Mouse (Mus musculus): ENCODE results near the gene Nkpd1.

Nkpd1 gene

GRCm38 (mm10) chr7:19547344-19547969, 29.8 kb downstream of the Nkpd1 start:
- no peak for DNase-seq

DNA sequence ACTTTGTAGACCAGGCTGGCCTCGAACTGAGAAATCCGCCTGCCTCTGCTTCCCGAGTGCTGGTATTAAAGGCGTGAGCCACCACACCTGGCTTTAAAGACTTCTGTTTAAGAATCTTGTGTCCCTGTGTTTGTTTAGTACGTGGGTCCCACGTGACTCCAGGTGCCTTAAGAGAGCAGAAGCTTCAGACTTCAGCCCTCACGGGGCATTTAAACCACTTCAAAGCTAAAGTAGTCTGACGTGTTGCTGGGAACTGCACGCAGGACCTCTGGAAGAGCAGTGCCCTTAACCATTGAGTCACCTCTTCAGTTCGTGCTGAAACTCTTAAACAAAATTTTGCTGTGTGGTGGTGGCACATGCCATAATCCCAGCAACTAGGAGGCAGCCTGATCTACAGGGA, 31.8 kb downstream of the Nkpd1 start:
- DNase-seq = no peak

GRCm38 (mm10) chr7:19551634-19552033, 34.0 kb downstream of the Nkpd1 start:
- DNase-seq = no peak

DNA sequence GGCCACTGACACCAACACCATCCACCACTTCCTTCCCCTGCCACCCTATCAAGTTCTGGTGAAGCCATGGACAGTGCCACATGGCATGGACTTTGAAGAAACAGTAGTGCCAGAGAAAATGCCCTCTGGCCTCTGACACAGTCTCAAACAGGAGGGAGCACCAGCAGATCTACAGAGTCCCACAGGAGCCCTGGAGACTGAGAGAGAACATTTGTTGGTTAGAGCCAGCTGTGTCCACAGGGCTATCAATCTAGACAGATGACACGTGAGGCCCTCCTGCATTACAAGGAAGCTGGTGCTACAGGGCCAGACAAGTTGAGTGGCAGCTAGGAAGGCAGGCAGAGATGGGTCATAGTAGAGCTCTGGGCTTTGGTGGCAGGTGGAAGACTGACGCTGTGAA, 34.8 kb downstream of the Nkpd1 start:
- DNase-seq = no peak

DNA sequence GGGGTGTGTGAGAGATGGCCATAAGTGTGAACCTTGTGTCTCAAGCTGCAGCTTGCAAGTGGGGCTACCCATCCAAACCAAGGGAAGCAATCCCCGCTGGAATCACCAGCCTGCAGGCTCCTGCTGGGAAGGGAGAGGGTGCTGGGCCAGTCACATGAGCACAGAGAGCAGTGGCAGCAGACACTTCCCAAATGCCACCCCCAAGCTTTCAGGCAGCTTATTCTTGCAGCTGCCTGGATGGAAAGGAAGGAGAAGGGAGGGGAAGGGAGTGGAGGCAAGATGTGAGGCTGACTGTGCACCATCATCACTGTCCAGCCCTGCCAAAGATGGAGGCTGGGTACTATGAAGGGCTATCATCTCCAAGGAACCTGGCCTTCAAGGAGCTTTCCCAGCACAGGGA, 36.5 kb downstream of the Nkpd1 start:
- DNase-seq = no peak

DNA sequence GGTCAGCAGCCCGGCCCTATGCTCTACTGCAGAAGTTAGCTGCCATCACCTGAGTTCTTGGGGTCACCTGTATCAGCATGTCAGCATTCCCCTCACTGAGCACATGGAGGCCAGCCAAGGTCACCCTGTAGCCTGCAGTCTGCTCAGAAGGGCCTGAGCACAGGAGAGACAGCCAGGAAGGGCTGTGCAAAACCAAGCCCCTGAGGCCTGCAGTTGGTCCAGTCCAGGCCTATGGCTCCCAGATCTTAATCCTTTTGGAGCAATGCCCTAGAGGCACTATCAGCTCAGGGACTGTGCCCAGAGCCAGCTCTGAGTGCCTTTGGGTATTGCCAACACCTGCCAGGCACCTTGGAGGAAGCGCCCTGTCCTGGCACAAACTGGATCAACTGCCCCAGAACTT, 39.4 kb downstream of the Nkpd1 start:
- no peak for DNase-seq

DNA sequence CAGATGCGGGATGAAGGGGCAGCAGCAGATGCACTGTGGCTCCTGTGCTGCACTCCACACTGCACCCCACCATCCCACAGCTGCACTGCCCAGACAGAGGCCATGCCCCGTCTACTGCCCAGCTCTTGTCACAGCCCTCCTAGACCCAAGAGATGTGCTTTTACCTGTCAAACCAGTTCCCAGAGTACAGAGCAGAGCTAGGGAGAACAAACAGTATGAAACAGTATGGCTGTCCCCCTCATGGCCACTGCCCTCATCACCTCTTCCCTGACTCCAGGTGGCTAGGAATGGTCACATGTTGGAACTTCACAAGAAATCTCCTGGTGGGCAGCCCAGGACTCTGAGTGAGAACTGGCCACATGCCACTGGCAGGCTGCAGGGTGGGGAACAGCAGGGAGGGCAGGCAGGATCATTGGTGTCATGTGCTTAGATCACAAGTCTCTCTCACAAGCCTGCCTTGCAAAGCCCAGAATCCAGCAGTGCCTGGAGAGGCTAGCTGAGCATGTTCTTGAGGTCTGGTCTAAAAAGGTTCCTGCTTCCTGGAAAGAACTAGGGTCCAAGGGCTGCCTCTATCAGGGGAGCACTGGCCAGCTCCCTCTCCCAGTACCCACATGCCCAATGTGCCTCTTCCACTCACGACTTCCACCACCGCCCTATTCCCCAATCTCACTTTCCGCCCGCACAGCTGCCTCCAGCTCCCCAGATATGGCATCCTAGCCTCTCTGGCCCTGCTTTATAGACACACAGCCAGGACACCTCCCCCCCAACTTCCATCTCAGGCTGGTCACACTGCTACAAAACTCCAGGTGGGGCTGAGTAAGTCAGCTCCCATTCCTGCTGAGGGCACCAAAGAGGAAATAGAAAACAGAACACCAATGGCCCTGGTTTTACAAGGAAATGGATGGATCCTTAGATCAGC, 40.6 kb downstream of the Nkpd1 start:
- no peak for DNase-seq

GRCm38 (mm10) chr7:19558965-19559364, 41.3 kb downstream of the Nkpd1 start:
- peak; percentile 61 for DNase-seq

GRCm38 (mm10) chr7:19560491-19561260, 43.0 kb downstream of the Nkpd1 start:
- no peak for DNase-seq

DNA sequence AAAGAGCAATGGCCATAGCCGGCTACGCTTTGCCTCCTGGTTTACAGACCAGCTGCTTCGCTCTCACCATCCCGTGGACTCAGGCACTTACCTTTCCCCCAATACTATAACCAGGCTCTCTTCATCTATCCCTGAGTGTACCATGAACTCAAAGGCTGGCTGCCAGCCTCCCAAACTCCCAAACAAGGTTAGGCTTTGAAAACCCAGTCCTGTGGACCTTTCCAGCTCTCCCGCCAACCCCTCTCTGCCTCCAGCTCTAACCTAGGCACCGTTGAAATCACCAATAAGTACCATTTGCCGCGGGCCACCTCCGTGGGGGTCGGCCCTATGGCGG, 43.8 kb downstream of the Nkpd1 start:
- no peak for DNase-seq

DNA sequence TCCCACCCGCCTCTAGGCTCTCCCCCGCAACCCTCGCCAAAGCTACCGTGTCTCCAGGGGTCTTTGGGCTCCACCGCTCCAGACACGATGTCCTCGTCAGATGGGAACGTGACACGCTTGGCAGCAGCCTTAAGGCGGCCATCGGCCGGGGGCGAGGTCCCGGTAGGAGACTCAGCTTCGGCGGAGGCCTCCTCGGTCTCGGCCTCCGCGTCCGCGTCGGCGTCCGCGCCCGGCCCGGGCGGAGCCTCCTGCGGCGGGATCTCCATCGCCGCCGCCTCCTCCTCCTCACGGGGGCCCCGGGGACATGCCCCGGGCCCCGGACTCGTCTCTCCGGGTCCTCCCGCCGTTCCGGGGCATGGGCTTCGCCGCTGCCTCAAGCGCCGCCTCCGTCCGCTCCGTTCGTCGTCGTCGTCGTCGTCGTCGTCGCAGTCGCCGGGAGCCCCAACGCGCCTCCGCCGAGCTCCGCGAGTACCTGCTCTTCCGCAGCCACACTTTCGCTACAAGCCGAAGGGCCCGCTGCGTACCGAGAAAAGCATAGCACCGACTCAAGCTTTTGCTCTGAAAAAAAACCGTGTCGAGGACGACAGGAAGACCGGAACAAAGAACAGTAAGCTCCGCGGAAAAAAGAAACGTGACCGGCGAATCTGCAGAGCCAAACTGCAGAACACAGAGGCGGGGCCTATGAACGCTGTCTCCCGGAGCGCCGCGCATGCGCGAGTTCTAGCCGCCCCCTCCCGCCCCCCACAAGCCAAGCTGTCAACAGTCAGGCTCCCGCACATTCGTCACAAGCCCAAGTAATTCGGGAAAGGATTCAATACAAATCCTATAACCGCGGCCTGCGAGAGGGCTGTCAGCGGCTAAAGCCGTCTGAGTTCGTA, 44.4 kb downstream of the Nkpd1 start:
- DNase-seq = peak; percentile 97

GRCm38 (mm10) chr7:19562643-19563410, 45.2 kb downstream of the Nkpd1 start, which contains the start of gene Ppp1r37:
Gene Ppp1r37, minus strand, starts transcription at chr7:19563076.
- DNase-seq = peak; percentile 71

DNA sequence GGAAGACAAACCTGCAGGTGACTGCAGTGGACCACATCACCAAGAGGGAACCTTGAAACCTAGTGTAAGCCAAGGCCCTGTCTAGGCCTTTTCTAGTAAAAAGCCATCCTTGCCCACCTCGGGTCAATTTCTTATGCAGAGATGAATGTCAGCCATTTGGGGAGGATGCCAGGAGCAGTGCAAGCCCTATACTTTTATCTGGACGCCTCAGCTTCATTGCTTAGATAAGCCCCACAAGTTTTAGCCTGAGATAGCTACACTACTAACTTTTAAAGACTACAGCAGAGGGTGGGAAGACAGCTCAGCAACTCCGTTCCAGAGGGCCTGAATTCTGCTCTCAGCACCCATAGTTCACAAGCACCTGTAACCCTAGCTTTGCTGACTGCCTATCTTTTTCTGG, 46.2 kb downstream of the Nkpd1 start:
- DNase-seq = no peak

DNA sequence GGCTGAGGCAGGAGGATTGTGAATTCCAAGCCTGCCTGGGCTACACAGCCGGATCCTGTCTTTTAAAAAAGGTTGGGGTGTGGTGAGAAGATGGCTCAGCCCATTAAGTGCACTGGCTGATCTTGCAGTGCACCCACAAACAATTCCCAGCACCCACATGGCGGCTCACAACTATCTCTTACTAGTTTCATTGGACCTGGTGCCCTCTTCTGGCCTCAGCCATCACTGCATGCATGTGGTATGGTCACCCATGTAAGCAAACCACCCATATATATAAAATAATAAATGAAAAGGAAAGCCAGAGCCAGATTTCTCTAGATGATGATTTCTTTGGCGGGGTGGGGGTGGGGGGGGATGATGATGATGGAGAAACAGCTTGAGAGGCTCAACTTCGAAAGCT, 46.8 kb downstream of the Nkpd1 start:
- DNase-seq = no peak

DNA sequence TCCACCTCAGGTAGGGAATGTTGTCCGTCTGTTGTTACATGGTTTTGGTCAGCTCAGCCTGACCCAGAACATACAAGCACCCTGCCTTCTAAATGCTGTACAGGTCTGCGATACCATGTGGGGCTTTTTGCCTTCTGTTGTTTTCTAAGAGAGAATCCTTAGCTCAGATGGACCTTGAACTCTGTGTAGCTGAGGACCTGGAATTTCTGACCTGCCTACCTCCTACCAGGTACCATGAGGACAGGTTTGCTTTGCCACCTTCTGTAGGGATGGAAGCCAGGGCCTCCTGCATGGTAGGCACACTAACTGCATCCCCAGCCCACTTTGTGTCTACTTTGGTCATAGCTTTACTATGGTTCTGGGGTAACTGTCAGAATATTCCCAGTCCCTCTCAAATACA, 48.2 kb downstream of the Nkpd1 start:
- no peak for DNase-seq

DNA sequence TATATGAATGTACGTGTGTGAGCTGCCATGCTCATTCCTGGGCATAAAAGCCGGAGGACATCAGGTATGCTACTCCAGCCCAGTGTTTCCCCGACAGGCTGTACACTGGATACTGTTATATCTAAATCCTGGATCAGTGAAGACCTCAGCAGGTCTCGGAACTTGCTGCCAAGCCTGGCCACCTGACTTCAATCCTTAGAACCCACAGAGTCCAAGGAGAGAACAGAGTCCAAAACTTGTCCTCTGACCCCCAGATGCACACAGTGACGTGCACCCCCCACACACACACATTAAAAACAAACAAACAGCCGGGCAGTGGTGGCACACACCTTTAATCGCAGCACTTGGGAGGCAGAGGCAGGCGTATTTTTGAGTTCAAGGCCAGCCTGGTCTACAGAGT, 49.8 kb downstream of the Nkpd1 start:
- DNase-seq = no peak

GRCm38 (mm10) chr7:19569647-19570046, 52.0 kb downstream of the Nkpd1 start:
- no peak for DNase-seq

GRCm38 (mm10) chr7:19572926-19573775, 55.5 kb downstream of the Nkpd1 start:
- DNase-seq = peak; percentile 88

GRCm38 (mm10) chr7:19573776-19574140, 56.1 kb downstream of the Nkpd1 start:
- DNase-seq = no peak

Measured in embryo, embryonic 11 days (tissue).